Mouse (Mus musculus) embryonic facial prominence, embryonic 14.5 days (tissue): Measurements from ENCODE around the gene Trim66. TPM values are rescaled to one million over a fixed set of nuclear protein-coding genes. Genes with fewer than 3 reads are reported as not detected.

Experiments used
- ATAC-seq: fragments of 200-750 bp; cut with Nextera tagmentation; 2 replicates; pipeline ENCODE4 v1.8.0; 2017; ENCODE audit warnings: low read depth, moderate number of reproducible peaks, moderate TSS enrichment
- DNase-seq: peaks from one replicate; pipeline ENCODE4 v3.0.0-alpha.2; 2015; ENCODE audit warnings: low spot score
- H3K27ac ChIP-seq: fragments of 300-500 bp; sonication (generic); replicated peaks from 2 replicates; pipeline ENCODE4 v1.5.1; 2014; ENCODE audit warnings: low read depth, mild to moderate bottlenecking, low read length, moderate library complexity
- H3K27me3 ChIP-seq: fragments of 300-500 bp; sonication (generic); replicated peaks from 2 replicates; pipeline ENCODE4 v1.6.1; 2014; ENCODE audit warnings: low read length; ENCODE audit not compliant: control insufficient read depth, insufficient read depth
- H3K36me3 ChIP-seq: fragments of 300-500 bp; sonication (generic); 2 replicates; pipeline ENCODE4 v1.6.1; 2014; ENCODE audit warnings: low read length, mixed read lengths; ENCODE audit not compliant: control insufficient read depth, insufficient read depth
- H3K4me1 ChIP-seq: fragments of 300-500 bp; sonication (generic); 2 replicates; pipeline ENCODE4 v1.6.1; 2014; ENCODE audit warnings: antibody characterized with exemption, low read length; ENCODE audit not compliant: control insufficient read depth, insufficient read depth
- H3K4me2 ChIP-seq: fragments of 300-500 bp; sonication (generic); 2 replicates; pipeline ENCODE4 v1.6.1; 2014; ENCODE audit warnings: low read depth, mild to moderate bottlenecking, low read length, moderate library complexity, mixed read lengths
- H3K4me3 ChIP-seq: fragments of 300-500 bp; sonication (generic); 2 replicates; pipeline ENCODE4 v1.5.1; 2014; ENCODE audit warnings: low read depth, mild to moderate bottlenecking, low read length
- H3K9ac ChIP-seq: fragments of 300-500 bp; sonication (generic); 2 replicates; pipeline ENCODE4 v1.6.1; 2014; ENCODE audit warnings: low read depth, mild to moderate bottlenecking, low read length, moderate library complexity, mixed read lengths
- H3K9me3 ChIP-seq: fragments of 300-500 bp; sonication (generic); 2 replicates; pipeline ENCODE4 v1.6.1; 2016; ENCODE audit warnings: low read length; ENCODE audit not compliant: control insufficient read depth
- WGBS: fragments of 180-500 bp; shearing (Covaris S2); extraction: QIAGEN DNeasy Blood & Tissue Kit; methylation state at CpG from one replicate; pipeline ENCODE4 v1.1.7; 2014; 5-methylcytosine and 5-hydroxymethylcytosine counted together
- polyA plus RNA-seq: library from polyadenylated mRNA; unstranded; fragments of >200 nt; fragmentation: Nextera tagmentation; extraction: Ambion mirVana; gene quantifications from 2 replicates; pipeline ENCODE4 v1.2.1, GENCODE M21; 2014

Trim66 gene
- polyA plus RNA-seq, 1 experiment from 2014 or later = 3.2 TPM

GRCm38 (mm10) chr7:109518036-109518681 lies 10.2 kb upstream of the Trim66 start:
- Histone ChIP-seq H3K9me3 (no peaks in the 10 kb centered on the region), H3K4me2 (peak overlapping the region; percentile 54), H3K36me3 (peaks cover 29% of the 10 kb centered on the region), H3K4me1 (peaks cover 12% of the 10 kb centered on the region), H3K4me3 (peak overlapping the region; percentile 98), H3K27ac (peak overlapping the region; percentile 98), H3K27me3 (no peaks in the 10 kb centered on the region), H3K9ac (peak overlapping the region; percentile 79)
- ATAC-seq (no peak), DNase-seq (no peak)
- 13% methylated on average over 10 of the region's 10 CpGs for WGBS

DNA sequence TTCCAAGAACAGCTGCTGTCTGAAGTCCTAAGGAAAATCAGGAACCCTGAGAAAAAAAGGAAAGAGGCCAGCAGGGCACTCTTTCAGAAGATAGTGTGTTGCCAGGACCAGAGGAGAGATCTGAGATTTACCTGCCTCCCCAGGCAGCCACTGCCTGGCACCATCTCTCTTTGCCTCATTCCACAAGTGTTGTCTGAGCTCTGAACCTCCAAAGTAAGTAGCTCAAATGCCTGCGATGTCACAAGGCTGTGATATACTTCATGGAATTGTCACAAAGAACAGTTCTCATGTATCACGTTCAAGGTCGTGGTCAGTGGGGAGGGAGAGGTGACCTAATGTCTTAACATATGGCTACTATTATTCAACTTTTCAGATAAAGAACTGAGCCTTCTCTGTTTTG lies 8.6 kb upstream of the Trim66 start:
- DNase-seq = no peak
- Histone ChIP-seq H3K4me3 (no peak overlapping the region), H3K27ac (no peak overlapping the region), H3K9ac (no peak overlapping the region), H3K4me2 (no peak overlapping the region), H3K9me3 (no peaks in the 10 kb centered on the region), H3K27me3 (no peaks in the 10 kb centered on the region), H3K36me3 (peaks cover 13% of the 10 kb centered on the region), H3K4me1 (peaks cover 12% of the 10 kb centered on the region)
- WGBS = 75% methylated on average over 3 of the region's 3 CpGs
- ATAC-seq = no peak

DNA sequence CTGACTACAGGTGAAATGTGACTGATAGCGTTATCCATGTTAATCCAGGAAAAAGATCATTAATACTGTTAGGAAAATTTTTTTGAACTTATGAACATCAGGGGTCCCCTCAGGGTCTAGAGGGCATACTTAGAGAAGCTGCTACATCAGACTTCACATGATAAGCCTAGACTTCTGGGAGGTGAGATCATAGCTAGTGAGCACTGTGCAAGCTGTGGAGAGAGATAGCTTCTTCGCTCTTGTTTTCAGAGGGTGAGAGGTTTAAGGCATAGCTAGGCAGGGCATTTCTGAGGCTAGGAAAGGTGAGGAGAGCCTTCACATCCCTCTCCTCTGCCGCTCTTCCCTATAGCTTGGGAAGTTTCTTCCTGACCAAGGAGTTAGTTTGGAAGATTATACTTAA lies 3.9 kb upstream of the Trim66 start:
- no peak overlapping the region for H3K4me3 ChIP-seq
- H3K27ac ChIP-seq = no peak overlapping the region
- no peak for DNase-seq
- H3K9me3 ChIP-seq = no peaks in the 10 kb centered on the region
- H3K27me3 ChIP-seq = no peaks in the 10 kb centered on the region
- H3K4me2 ChIP-seq = no peak overlapping the region
- ATAC-seq = no peak
- no peaks in the 10 kb centered on the region for H3K4me1 ChIP-seq
- 81% methylated on average over 3 of the region's 3 CpGs for WGBS
- H3K9ac ChIP-seq = no peak overlapping the region
- no peaks in the 10 kb centered on the region for H3K36me3 ChIP-seq

DNA sequence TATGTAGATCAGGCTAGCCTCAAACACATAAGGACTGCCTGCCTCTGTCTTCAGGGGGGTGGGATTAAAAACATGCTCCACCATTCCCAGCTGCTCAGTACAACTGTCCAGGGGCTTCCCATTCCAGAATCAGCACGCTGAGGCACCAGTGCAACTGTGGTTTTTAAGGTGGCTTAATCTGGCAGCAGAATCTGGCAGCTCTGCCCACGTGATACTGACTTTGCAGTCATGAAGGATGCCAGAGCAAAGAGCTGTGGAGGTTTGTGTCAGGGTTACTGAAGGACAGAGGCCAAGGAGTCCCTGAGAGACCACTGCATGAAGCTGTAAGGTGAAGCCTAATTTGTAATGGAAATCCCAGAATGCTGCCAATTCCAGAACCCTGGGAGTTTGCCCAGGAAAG lies 2.9 kb upstream of the Trim66 start:
- no peak for DNase-seq
- Histone ChIP-seq H3K36me3 (no peaks in the 10 kb centered on the region), H3K9ac (no peak overlapping the region), H3K27me3 (no peaks in the 10 kb centered on the region), H3K4me2 (no peak overlapping the region), H3K9me3 (no peaks in the 10 kb centered on the region), H3K27ac (no peak overlapping the region), H3K4me3 (no peak overlapping the region), H3K4me1 (no peaks in the 10 kb centered on the region)
- no peak for ATAC-seq
- WGBS = 63% methylated on average over 2 of the region's 2 CpGs

DNA sequence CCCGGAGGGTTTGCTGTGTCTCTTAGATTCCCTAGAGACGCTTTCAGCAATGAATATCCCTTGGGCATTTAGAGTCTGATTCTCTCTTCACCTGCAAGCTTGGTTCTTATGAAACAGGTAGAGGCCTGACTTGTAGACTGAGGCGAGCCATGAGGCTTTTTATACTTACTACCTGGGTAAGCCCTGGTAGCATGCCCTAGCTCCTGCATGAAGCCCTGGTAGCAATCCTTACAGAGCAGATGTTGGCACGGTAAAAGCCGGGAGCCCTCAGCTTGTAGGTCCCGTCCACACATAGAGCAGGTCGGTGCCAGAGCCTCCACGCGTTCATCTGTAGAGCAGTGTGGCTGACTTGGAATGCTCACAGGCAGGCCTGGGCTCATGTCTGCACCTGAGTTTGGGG lies 362 bp downstream of the Trim66 start:
- Histone ChIP-seq H3K27me3 (no peaks in the 10 kb centered on the region), H3K9me3 (no peaks in the 10 kb centered on the region), H3K27ac (no peak overlapping the region), H3K4me1 (no peaks in the 10 kb centered on the region), H3K4me3 (no peak overlapping the region), H3K36me3 (no peaks in the 10 kb centered on the region), H3K4me2 (no peak overlapping the region), H3K9ac (0 out of 2 replicates have a peak overlapping the region, but pooled peaks have one; percentile 34)
- 39% methylated on average over 9 of the region's 9 CpGs for WGBS
- ATAC-seq (peak; percentile 34; the same call in 1 of the 2 replicates), DNase-seq (no peak)

DNA sequence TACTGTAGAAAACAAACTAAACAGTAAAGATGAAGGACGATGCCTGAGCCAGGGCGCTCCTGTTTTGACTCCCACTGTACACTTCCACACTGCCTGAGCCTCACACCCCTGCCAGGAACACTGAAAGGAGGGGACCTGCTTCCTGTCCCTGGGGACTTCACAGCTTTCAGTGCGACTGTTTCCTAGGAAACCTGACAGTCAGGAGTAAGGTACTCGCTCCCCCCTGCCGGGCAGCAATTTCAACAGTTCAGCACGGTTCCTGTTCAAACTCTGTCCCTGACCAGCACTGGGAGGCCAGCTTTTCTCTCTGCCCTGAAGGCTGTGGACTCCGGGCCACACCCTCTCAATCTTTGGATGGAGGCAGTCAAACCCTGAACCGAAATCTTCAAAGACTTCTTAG lies 815 bp downstream of the Trim66 start:
- Histone ChIP-seq H3K36me3 (no peaks in the 10 kb centered on the region), H3K4me3 (no peak overlapping the region), H3K4me1 (no peaks in the 10 kb centered on the region), H3K9ac (peak overlapping the region; percentile 34; the same call in 1 of the 2 replicates), H3K4me2 (no peak overlapping the region), H3K9me3 (no peaks in the 10 kb centered on the region), H3K27me3 (no peaks in the 10 kb centered on the region), H3K27ac (no peak overlapping the region)
- DNase-seq (peak; percentile 58), ATAC-seq (peak; percentile 54; the same call in 1 of the 2 replicates)
- 2% methylated on average over 8 of the region's 8 CpGs for WGBS

DNA sequence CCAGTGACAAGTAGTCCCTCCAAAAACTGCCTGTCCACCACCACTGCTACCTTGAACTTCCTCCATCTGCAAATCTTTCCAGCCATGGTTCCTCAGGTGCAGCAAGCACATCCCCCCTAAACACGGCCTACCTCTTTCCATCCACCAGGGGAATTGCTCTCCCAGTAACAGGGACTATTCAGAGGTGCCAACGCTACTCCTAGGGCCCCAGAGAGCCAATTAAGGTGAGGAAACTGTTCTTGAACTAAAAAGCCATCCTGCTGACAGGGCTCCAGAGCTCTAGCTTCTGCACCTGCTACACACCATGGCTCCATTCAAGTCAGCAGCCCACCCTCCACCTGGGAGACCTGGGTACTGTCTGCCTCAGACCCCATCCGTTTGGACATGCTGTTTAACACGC lies 10.4 kb downstream of the Trim66 start:
- Histone ChIP-seq H3K9ac (no peak overlapping the region), H3K27ac (no peak overlapping the region), H3K36me3 (no peaks in the 10 kb centered on the region), H3K27me3 (0 out of 2 replicates have a peak, but pooled peaks cover 6% of the 10 kb centered on the region), H3K9me3 (no peaks in the 10 kb centered on the region), H3K4me2 (no peak overlapping the region), H3K4me3 (no peak overlapping the region), H3K4me1 (no peaks in the 10 kb centered on the region)
- 58% methylated on average over 4 of the region's 4 CpGs for WGBS
- ATAC-seq = peak; percentile 58
- peak; percentile 54 for DNase-seq

DNA sequence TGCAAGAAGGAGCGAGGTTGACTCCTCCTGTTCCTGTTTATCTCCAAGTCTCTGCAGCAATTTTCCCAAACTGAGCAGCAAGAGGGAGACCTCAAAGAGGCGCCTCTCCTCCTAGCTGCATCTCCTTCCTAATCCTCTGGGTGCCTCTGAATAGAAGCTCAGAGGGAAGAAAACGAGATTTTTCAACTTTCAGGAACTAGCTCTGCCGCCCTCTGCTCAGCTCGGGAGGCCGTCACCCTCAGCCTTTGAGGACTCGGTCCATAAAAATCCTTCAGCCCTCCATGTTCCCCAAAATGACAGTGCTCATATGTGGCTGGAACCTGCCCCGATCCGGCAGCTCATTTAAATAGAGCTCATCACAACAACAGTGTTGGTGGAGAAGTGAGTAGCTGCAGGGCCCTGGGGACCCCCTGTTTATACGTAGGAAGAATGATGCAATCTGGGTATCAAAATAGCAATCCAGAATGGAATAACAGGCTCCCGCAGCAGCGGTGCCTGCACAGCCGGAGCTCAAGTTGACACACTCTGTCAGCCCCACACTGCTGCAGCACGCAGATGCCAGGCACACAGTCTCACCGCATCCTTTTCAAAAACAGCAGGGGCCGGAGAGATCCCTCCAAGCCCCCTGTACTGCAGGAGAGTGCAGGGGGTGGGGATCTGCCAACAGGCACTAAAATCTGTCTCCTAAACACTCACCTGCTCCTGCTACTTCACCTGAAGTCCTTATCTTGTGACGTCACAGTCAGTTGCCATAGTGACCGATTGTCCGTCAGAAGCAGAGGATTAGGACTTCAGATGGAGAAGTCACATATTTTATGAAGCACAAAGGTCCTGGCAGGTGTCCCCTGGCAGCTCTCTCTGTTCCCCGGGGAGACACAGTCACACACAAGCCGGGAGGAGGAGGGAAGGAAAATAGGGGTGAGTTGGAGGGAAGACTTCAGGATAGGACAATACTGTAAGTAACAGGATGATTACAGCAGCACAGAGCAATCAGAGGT lies 14.3 kb downstream of the Trim66 start:
- ATAC-seq (peak; percentile 54), DNase-seq (peak; percentile 60)
- WGBS = 8% methylated on average over 21 of the region's 21 CpGs

More for the DNA sequence above, 14.3 kb downstream of the Trim66 start:
- no peak overlapping the region for H3K27ac ChIP-seq
- H3K4me3 ChIP-seq = peak overlapping the region; percentile 15; the same call in 1 of the 2 replicates
- H3K27me3 ChIP-seq = 0 out of 2 replicates have a peak, but pooled peaks cover 6% of the 10 kb centered on the region
- no peaks in the 10 kb centered on the region for H3K9me3 ChIP-seq
- H3K4me2 ChIP-seq = peak overlapping the region; percentile 46
- H3K4me1 ChIP-seq = no peaks in the 10 kb centered on the region
- H3K9ac ChIP-seq = peak overlapping the region; percentile 26
- H3K36me3 ChIP-seq = no peaks in the 10 kb centered on the region
